Mouse (Mus musculus): ENCODE measurements around the gene Hist1h1b.

DNA sequence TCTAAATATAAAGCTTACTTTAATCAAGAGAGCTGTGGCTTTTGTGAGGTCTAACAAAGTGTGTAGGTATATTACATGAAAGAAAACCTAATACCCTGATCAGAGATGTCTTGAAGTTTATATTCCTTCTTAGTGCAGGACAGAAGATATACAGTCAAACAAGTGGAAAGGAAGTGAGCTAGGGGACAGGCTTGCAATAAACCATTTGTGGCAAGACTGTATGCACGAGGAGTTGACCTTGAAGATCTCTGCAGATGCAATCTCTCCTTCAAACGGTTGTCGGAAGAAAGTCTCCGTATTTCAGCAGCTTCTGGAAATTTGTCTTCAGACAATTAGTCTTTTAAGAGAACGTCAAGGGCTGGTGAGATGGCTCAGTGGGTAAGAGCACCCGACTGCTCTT is 9.5 kb upstream of the Hist1h1b start:
- TF ChIP-seq CTCF (conservative IDR thresholded peaks at IDR 0.05; ENCODE audit: low read length): no peak
- no peak for TF ChIP-seq POU5F1 (IDR thresholded peaks at IDR 0.05; ENCODE audit: borderline replicate concordance, low read length)
